Mouse (Mus musculus) ES-CJ7 (cell line): ENCODE results near the gene Abhd17a.
"Not testable (repeated sequence)": the region's sequence is repeated elsewhere in the genome, so short reads cannot be mapped to it uniquely, and the experiment has no call there.

Experiments
- DNase-seq: peaks from one replicate; pipeline ENCODE4 v3.0.0; 2011; ENCODE audit warnings: low read depth, low spot score

Abhd17a gene

GRCm38 (mm10) chr10:80609269-80609924 is 19.3 kb upstream of the Abhd17a start:
- no peak for DNase-seq

- no peak for DNase-seq
These were observed 18.3 kb upstream of the Abhd17a start for GRCm38 (mm10) chr10:80608435-80608834.

GRCm38 (mm10) chr10:80606737-80607350 is 16.7 kb upstream of the Abhd17a start:
- DNase-seq = no peak

GRCm38 (mm10) chr10:80606306-80606705 is 16.2 kb upstream of the Abhd17a start:
- DNase-seq = peak; percentile 54

- not testable (repeated sequence) for DNase-seq
These were observed 15.6 kb upstream of the Abhd17a start, which contains the start of gene Gm49322 for GRCm38 (mm10) chr10:80605721-80606120. Gene Gm49322, plus strand, starts transcription at chr10:80606021.

- DNase-seq = no peak
These were observed 14.8 kb upstream of the Abhd17a start for GRCm38 (mm10) chr10:80604988-80605387.

GRCm38 (mm10) chr10:80604001-80604509 is 13.9 kb upstream of the Abhd17a start:
- DNase-seq = no peak

- no peak for DNase-seq
These were observed 13.2 kb upstream of the Abhd17a start for GRCm38 (mm10) chr10:80603364-80603763.

GRCm38 (mm10) chr10:80602698-80603325 is 12.7 kb upstream of the Abhd17a start, which contains the start of the genes Scamp4 and Adat3:
Gene Scamp4, plus strand, starts transcription at chr10:80602872.
Gene Adat3, plus strand, starts transcription at chr10:80602880.
- DNase-seq = peak; percentile 96

GRCm38 (mm10) chr10:80596318-80596717 is 6.2 kb upstream of the Abhd17a start:
- DNase-seq = no peak

GRCm38 (mm10) chr10:80589127-80589878 is 838 bp downstream of the Abhd17a start:
- DNase-seq = no peak

GRCm38 (mm10) chr10:80587305-80587657 is 2.9 kb downstream of the Abhd17a start:
- no peak for DNase-seq

- no peak for DNase-seq
These were observed 3.5 kb downstream of the Abhd17a start for GRCm38 (mm10) chr10:80586407-80587304.

- no peak for DNase-seq
These were observed 4.6 kb downstream of the Abhd17a start for GRCm38 (mm10) chr10:80585581-80585980.

- DNase-seq = no peak
These were observed 5.2 kb downstream of the Abhd17a start for GRCm38 (mm10) chr10:80584642-80585552.

- DNase-seq = peak; percentile 72
These were observed 6.1 kb downstream of the Abhd17a start for GRCm38 (mm10) chr10:80584045-80584488.

- no peak for DNase-seq
These were observed 7.1 kb downstream of the Abhd17a start for GRCm38 (mm10) chr10:80583047-80583446.

- peak; percentile 97 for DNase-seq
These were observed 11.2 kb downstream of the Abhd17a start for GRCm38 (mm10) chr10:80578911-80579310.

- peak; percentile 90 for DNase-seq
These were observed 11.9 kb downstream of the Abhd17a start for GRCm38 (mm10) chr10:80578131-80578750.
